Mouse (Mus musculus): ENCODE measurements at regions not wholly inside any gene's neighbourhood (a gene's known extent, or its start where the extent isn't known, plus 50 kb on each side); places are given as distances from the start of the nearest gene placed in this dataset.

DNA sequence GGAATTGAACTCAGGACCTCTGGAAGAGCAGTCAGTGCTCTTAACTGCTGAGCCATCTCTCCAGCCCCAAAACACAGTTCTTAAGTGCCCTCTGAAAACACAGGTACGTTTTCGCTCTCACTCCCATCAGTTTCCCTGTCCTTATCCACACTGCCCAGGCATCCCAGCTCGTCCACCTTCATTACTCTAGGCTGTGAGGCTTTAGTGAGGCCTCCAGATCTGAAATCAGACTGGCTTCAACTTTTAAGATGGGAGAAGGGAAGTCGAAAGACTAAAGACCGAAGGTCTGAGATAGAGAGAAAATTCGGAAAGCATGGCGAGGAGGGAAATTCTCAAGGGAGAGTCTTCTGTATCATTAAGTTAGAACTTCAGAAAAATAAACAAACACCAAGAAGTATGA lies 54.8 kb upstream of the Tet2 start:
- DNase-seq = no peak

DNA sequence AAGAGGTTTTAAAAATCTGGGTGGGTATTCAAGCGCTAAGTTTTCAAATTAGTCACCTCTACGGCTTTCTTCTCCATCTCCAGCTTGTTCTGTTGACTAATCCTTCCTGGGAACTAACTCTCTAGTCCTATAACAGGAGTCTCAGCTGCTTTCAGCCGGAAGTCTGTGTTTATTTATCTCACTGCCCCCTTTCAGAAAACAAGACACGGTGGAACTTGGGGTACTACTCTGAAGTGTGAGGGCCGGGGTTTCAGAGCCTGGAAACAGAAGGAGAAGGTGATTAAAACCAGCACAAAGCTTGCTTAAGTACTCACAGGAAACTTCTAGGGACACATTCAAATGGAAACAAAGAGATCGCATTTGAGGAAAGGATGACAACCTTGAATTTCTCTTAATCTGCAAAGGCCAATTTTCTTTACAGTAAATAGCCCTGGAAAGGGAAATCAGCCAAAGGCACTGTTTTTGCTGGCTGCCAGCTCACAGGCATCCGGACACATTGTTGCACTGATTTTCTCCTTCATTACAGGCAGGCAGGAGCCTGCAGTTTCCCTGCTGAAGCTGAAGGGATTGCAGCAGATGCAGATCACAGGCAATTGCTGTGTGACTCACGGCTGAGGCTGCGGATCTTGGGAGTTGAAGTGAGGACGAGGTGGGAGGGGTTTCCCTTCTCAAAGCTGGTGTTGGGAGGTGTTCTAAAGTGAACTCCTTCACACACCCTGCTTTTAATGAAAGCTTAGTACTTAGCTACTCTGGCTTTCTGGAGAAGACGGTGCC lies 55.7 kb upstream of the Tet2 start:
- DNase-seq = no peak

DNA sequence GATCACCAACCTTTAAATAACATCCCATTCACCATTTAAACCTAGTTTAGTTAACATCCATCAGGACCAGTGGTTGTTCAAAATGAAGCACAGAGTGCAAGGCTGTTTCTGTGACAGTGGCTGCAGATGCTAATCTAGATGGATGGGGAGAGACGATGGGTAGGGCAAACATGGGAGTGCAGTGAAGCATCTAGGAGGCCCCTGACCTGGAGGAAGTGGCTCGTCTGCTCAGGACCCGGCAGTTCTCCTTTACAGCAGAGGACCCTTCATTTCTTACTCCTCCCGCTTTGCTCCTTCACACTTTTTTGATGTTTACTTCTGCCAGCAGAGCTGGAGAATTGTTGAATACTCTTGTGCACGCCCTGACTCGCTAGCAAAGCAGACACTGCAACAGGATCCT lies 60.5 kb upstream of the Tet2 start:
- no peak for DNase-seq

DNA sequence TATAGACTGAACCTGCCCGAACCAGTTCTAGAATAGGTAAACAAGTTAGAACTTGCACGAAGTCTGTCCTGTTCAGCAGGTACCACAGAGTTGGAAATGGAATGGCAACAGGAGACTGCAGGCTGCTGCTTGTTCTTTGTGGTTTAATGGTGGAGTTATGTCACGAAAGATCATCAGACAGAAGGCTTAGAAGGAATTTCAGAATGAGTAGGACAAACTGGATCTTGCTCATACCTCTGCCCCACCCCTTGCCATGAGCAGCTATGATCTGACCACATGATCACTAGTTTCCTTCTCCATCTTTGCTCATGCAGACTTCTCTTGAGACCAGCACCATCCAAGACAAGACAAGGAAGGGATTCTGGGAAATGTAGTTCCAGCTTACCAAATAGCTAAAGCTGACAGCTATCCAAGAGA lies 63.9 kb upstream of the Tet2 start:
- no peak for DNase-seq

DNA sequence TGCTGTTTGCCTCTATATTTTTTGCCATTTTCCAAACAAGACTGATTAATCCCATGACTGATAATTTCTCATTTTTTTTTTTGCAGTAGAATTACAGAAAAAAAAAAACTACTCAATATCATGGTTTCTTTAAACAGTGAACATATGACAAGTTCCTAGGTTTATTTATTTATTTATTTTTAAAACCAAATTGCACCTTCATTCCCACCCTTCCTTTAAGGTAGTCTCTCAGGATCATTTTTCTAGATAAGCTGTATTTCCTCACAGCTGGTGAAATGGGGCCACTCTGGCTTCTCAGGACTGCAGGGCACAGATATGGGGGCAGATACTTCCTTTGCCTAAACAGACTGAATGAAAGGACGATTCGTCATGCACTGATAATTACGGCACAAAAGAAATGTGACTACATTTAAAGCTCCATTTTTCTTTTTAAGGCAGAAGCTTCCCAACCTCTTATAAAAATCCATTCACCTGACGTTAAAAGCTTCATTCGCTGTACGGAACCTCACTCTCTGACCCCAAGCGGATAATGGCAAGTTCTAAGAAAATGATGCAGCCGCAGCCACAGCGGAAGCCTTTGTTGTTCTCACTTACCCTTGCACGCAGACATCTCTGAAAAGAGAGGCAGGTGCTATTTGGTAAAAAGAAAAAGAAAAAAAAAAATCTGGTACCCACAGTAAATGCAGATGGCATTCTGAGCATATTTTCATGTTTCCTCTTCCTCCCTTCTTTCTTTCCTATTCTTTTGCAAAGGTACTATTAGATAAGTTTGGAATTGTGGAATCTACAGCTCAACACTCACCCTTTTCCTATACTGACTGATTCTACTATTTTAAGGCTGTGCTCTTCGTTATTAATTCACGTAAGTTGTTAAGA lies 69.1 kb upstream of the Tet2 start:
- DNase-seq = no peak

DNA sequence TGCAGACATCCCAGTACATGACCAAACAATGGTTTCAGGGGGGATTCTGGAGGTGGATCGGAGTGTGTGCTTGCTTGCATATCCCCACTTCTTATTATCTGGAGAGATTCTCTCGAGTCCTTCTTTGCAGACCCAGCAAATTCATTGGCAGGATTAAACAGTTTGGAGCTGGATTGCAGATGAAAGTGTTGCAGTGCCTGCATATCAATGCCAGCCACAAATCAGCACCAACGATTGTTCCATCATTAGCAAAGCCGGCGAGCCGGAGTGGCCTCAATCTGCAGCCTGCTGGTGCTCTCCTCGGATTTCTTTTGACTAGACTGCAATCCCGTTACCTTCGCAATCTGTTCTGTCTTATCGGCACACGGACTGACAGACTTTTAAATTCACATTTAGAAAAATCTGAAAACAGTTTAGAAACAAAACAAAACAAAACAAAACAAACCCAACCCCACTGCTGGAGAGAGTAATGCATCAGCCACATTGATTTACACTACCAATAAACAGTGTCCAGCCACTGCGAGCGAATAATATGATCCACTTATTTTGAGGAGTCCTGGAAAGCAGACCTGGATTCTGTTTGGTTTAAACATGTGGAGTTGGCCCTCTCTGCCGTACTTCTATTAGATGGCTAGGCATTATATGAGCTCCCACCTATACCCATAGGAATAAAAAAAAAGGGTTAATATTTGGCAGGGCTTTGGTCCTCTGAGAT lies 69.9 kb upstream of the Tet2 start:
- no peak for DNase-seq

DNA sequence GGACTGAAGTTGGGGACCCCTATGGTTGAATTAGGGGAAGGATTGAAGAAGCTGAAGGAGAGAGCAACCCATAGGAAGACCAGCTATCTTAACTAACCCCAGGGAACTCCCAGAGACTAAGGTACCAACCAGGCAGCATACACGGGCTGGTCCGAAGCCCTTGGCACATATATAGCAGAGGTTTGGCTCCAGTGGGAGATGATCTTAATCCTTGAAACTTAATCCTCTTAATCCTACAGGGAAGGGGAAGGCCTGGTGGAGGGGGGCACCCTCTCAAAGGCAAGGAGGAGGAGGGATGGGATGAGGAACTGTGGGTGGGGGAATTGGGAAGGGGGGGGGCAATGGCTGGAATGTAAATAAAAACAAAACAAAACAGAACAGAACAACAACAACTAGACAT lies 72.1 kb upstream of the Tet2 start:
- DNase-seq = no peak

DNA sequence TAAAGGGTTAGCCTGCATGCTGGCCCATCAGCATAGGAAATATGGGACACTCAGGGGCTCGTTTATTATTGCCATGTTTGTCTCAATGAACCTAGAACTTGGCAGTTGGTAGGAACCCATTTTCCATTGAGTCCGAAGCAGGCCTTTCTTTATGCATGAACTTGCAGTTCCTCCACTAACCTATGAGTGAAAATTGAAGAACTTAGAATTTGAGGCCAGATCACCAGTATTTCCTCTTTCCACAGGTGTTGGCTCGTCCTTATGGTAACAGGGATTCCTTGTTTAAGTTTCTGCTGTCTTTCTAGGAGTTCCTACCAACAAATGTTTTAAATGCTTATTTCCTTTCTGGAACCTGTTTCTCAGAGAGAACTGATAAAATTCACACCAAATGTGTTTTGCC lies 73.6 kb upstream of the Tet2 start:
- no peak for DNase-seq

DNA sequence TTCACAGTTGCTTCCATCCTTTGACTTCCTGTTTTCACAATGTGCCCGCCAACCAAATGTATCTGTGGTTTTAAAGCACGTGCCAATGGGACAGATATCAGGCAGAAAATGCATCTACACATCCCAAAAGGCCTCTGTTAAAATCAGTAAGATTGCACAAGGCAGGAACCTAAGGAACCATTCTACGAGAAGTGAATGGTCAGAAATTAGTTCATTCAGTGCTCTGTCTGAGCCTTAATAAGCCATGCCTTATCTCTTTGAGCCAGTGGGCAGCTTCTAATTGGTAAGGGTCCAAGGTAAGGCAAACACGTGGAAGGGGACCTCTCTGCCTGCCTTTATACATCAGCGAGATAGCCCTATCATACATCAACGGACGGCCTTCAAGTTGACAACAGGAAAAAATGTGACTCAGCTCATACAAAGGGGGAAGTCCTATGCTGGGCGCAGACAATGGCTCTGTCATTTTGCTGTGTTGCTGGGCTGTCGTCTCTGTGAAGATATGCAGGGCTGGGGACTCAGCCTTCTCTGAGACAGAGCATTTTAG lies 78.3 kb upstream of the Tet2 start:
- no peak for DNase-seq

DNA sequence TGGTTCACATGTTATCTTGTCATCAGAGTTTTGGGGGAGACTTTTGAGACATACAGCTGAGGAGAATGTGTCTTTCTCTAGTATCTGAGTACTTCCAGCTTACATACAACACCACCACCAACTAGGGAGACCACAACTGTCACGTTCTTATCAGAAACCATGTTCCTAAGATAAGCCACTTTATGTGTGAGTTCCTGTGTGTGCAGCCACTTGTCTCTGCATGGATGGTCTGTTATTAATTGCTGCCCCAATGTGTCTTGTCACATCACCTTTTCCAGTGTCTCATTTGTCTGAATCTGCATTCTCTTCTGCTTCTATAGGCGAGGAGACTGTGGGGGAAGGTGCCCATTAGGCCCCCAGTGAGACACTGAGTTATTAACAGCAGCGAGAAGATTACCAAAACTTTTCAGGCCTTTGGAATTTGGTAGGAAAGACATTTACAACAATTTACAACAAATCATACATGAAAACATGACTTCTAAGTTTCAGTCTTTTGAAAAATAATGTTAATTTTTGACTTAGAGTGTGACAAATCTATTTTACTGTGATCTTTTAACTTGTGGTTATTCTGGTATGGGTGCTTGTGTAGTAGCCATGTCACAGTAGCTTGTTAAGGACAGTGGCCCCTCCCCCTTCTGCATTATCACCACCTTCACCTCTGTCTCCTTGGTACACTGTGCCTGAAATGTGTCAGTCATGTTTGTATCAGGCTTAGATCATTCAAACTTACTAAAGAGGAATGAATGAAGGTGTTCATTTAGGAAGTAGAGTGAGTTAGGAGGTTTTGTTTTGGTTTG lies 79.3 kb upstream of the Tet2 start:
- no peak for DNase-seq

DNA sequence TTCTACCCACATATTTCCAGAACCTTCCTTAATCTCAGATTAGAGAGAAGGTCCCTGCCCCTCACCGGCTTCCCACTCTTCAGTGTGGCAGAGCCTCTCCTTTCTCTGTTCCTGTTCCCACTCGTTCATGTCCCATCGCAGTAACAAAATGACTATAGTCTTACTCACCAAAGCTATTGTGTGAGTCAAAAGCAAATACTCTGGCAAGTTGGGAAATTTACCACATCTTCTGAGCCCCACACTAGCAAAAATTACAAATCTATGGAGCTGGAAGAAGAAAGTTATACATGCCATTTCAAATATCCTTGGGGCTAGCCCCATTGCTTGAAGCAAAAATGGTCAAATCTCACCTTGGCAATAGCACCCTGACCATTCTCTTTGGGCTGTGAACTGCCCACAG lies 80.1 kb upstream of the Tet2 start:
- no peak for DNase-seq

DNA sequence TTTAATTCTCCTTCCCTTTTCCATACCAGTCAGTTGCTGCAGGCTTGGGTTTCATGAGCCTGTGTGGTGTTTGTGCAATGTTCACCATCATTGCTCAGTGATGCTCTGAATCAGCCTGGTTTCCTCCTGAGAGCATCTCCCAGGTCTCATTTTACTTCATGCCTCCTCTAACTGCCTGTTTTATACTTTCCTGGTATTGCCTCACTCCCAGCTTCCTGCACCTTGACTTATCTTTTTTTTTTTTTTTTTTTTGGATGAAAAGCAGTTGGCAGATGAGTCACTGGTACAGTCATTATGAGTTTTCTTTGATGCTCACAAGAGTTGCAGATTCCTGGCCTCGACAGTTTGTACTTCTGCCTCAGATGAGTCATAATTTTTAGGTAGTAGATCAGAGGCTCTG lies 81.5 kb upstream of the Tet2 start:
- DNase-seq = no peak

DNA sequence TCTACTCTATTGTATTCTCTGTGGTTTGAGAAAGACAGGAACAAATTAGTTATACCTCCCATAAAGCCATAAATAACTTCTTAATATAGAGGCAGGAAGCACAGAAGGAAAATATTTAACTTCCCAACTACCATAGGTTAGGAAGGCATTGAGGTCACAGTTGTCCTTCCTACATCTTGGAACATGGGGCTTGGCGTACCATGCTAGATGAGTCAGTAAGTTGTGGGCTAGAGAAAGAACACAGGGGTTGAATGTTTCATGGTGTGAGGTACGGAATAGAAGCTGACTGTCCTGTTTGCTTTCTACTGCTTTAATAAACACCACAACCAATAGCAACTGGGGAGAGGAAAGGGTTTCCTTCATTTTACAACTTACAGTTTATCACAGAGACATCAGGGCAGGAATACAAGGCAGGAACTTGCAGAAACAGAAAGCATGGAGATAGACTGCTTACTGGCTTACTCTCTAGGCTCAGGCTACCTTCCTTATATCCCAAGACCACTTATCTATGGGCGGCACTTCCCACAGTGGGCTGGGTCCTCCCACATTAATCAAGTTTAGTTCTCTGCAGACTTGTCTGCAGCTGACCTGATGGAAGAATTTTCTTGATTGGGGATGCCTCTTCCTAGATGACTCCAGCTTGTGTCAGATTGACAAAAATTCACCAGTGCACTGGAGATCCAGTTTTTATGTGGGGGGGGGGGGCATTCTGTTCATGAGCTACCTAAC lies 82.3 kb upstream of the Tet2 start:
- DNase-seq = no peak

DNA sequence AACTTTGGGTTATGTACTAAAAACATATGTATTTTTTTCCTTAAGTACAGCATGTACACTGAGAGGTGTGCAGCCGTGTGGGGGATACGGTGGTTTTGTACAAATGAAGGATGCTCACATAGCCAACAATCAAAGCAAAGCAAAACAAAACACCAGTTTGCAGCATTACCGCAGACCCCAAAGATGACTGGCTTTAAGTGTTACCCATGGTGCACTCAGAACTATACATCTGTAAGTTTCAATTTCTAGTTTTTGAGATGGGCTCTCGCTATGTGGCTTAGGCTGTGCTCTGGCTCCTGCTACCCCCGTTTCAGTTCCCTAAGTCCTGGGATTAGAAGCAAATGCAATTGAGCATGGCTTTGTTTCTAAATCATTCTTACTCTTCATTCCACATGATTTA lies 89.4 kb upstream of the Tet2 start:
- no peak for DNase-seq

DNA sequence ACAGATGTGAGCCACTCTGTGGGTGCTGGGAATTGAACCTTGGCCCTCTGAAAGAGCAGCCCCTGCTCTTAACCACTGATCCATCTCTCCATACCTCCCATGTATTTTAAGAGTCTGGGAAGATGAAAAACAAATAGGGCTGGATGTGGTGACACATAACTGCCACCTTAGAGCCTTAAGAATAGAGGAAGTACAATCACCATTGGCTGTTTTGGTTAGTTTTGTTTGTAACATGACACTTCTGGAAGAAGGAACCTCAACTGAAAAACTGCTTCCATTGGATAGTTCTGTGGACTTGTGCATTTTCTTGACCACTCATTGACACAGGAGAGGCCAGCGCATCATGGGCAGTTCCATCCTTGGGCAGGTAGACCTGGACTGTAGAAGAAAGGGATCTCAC lies 100.7 kb upstream of the Tet2 start:
- no peak for DNase-seq

DNA sequence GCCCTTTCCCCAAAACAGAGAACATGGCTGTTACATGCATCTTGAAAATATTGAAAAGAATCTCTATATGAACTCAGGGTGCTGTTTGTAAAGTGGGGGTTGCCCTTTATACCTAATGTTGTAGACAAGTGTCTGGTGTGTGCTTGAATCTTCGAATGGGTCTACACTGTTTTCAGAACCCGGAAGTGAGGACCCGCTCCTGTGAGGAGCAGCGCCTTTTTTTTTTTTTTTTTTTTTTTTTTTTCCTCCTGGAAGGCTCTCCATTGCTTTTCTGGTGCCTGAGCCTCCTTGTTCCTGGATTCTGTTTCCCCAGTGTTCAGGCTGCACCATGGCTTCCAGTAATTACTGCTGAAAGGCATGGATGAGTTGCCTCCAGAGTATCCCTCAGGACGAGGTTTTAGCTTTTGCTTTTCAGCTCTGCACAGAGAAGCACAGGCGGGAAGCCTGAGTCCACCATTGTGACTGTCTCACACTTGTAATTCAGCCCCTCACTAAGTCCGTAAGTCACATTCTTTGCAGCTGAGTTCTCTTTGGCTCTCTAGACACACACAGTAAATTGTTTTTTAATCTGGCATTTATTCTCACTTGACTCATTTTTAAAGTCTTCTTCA lies 101.6 kb upstream of the Tet2 start:
- DNase-seq = no peak

DNA sequence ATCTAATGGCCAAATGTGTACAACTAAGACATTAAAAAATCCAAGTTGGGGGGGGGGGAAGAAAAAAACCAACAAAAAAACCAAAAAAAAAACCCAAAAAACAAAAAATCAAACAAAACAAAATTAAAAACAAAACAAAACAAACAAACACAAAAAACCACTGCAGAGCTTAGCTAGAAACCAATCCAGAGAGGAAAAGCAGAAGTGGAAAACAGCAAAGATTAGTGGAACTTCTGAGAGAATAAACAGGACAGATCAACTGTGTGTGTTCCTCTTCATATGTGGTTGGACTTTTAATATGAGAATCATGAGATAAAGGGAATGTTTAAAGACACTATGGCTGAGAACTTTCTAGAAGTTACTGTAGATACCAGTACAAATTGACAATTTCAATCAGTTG lies 105.1 kb upstream of the Tet2 start:
- DNase-seq = no peak

DNA sequence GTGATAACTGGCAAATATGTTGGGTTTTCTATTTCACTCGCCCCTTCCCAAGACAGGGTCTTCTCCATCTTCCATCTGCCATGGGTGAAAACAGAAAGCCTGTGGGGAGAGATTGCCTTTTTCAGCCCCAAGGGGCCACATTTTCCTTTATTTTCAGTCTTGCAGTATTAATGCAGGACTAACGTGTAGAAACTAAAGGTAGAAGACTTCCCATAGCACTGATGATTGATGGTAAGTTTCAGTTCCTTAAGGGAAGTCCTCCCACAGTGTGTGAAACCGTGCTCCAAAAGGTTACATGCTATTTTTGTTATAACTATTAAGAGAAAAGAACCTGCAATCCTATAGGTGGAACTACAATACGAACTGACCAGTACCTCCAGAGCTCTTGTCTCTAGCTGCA lies 107.1 kb upstream of the Tet2 start:
- DNase-seq = no peak

DNA sequence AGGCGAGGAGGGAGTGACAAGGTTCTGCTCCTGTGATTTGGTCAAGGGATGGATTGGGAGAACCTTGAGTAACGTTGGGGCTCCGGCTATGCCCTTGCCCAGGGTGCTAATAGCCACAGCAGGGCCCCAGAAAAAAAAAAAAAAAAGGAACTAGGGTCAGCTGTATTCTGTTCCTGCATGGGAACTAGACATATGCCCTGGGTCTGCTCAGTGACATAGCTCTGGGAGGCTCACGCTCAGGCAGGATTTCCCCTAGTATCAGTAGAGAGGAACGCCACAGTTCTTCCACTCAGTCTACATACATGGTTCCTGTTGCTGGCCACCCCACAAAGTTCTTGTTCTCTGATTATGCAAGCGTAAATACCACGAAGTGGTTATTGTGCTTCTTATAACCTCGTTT lies 114.8 kb upstream of the Tet2 start:
- no peak for DNase-seq

DNA sequence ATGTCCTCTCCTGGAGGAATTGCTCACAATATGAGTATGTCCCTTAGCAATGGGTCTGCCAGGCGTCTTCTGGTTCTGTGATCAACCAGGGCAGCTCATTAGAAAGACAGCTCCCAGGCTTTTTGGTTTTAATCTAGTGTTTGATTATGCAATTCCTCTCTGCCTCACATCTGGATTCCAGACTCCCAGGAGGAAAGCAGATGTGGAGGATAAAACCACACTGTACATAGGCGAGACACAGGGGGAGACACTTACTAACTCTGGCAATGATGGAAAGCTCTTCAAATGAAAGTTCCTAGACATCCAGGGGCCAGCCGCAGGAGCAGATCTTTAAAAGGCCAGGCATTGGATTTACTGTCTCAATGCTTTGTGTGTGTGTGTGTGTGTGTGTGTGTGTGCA lies 116.4 kb upstream of the Tet2 start:
- no peak for DNase-seq

DNA sequence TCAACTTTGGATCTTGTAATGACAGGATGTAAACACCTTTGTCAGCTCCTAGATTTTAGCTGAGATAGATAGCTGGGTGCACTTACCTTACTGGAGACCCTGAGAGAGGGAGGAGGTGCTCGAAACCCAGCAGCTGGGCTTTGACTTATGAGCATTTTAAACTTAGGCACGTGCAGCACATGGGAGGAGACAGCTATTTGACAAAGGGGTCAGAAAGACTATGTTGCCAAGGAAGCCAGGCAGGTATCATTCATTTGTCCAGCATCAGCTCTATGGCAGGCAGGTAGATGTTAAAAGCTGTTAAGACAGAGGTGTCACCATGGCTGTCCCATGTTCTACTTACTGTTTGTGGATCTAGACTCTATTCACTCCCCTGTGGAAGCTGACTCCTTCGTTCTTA lies 120.0 kb upstream of the Tet2 start:
- no peak for DNase-seq
